Mouse (Mus musculus) telencephalon, adult 2 months (tissue): ENCODE data around the gene 4930522H14Rik.

ENCODE experiments used
- DNase-seq: peaks from one replicate; pipeline ENCODE4 v3.0.0-alpha.2; 2011; ENCODE audit warnings: low read depth, low spot score

The 4930522H14Rik gene

DNA sequence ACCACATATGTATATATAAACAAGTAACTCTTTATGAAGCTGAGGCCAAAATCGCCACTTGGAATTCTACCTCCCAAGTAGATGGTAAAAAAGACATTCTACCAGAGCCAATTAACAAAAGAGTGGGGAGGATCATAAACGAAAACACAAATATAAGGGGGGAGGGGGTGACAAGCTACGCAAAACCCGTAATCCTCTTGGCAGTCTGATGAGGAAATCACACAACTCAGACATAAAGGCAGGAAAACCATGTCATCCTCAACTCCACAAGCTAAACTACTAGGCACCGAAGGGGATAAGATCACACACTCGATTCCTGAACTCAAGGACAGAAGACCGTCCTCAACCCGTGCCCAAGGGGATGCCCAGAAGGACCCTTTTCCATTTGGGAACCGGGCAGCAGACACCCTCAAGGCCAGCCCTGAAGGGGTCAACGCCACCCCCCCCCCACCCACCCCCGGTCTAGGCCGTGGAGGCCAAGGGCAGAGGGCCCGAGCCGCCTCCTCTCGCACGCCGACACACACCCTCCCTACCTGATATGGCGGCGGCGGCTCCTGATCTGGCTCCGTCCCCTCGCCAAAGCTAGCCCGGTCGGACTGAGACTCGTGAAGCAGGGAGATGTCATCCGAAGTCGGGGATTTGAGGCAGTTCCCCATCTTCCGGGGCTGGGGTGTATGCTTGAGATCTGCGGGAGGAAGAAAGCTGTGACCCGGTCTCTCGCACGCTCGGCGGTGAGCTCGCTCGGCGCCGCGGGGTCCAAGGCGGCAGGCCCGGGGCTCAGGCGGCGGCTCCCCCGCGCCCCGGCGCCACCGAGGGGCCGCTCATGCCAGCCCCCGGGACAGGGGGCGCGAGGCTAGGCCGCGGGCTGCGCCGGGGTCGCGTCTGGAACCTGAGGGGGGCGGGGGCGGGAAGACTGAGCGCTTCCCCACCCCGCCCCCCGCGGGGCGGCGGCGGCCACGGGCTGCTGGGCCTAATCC is 55.2 kb downstream of the 4930522H14Rik start:
- DNase-seq, result no peak

DNA sequence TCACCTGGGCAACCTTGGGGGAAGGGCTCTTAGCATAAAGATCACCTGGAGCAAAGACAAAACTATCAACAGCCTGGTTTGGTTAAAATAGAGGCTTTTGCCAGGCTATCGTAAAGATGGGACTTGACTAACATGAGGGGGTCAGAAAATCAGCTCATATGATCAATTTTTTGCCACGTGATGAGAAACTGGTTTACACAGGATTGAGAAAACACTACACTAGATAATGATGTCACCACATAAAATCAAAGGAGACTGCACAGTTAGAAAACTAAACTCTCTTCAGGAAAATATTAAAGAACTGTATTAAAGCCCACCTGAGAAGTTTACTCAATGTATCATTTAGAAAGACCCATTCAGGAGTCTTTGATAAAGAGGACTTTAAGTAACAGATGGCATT is 56.0 kb downstream of the 4930522H14Rik start:
- no peak for DNase-seq

DNA sequence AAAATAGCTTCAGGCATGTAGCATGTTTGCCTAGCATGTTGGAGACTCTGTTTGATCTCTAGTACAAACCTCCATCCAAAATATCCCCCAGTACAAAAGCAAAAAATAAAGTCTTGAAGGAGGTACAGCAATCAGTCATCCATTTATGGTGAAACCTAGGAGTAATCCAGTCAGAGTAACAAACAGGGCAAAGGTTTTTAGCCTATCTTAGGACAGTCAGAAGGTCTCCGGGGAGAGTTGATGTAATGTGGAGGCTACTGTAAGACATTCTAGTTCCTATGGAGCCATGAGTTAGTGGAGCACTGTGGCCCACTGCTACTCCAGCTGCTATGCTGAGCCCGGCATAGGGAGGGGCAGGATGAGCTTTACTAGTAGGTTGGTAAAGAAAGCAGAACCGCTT is 58.5 kb downstream of the 4930522H14Rik start:
- no peak for DNase-seq

DNA sequence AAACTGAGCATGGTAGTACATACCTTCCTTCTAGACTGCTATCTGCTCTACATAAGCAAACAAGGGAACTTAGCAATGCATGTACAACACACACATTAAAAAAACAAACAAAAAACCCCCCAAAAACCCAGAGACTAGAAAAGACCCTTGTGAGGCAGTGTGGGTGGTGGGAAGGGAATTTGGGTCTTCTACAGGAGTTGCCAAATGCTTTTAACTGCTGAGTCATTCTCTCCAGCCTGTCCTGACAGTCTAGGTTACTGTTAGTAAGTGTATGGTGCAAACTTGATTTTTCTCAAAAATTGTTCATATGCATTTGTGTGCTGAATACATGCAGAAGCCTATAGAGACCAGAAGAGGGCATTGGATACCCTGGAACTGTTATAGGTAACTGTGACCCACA is 59.5 kb downstream of the 4930522H14Rik start:
- DNase-seq, result no peak

DNA sequence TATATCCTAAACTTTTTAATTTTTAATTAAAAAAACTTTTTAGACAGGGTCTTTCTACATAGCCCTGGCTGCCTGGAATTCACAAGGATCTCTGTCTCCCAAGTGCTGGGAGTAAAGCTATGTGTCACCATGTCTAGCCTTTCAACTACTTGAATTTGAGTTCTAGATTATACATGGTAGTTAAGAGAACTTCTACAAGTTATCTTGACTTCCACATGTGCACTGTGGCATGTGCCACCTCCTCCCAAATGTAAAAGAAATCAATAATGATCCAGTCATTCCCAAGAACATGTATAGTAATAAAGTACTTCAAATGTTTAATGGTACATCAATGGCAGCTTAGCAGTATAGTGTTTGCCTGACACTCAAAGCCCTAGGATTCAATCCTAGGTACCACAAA is 63.4 kb downstream of the 4930522H14Rik start:
- DNase-seq, result no peak

DNA sequence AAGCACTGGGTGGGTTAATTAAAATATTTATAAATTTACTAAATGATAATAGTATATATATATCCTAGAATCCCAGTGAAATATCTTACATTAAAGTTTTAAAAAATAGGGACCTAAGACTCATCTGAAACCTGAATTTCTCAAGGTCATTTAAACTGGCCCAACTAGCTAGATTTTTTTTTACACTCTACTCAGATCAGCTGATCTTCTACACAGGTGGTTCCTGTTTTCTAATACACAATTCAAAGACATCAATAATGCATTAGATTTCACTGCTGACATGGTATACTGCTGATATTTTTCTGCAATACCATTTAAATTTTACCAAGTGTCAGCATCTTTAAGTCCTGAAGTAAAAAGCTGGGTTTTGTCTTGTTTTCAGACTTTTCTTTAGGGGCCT is 67.2 kb downstream of the 4930522H14Rik start:
- DNase-seq, result no peak

DNA sequence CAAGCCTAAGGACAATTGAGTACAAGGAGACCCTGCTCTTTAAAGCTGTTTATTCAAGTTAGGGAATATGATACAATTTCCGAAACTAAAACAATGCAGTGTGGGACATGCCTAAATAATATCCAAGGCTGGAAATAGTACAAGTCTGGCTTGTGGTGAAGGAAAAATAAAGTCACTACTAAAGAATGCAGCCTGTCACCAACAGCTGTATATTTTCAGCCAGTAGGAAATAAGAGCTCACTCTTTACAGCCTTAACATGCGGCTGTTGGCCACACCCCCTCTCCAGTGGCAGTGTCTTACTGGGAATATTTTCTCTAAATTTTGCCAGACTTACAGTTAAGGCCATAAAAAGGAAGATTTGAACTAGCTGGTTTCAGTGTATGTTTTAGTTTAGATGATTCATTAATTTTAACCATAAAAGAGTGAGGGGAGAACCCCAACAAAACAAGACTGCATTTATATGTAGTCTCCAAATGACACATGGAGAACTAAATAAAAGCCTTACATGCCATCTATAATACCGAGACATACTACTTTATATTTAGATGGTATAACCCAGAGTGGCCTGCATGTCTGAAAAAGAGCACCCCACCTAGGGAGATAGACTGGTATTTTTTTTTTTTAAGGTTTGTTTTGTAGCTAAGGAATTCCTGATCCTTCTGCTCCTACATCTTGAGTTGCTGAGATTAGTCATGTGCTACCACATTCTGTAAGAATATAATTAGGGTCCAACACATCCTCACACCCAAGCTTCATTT is 70.5 kb downstream of the 4930522H14Rik start:
- no peak for DNase-seq

DNA sequence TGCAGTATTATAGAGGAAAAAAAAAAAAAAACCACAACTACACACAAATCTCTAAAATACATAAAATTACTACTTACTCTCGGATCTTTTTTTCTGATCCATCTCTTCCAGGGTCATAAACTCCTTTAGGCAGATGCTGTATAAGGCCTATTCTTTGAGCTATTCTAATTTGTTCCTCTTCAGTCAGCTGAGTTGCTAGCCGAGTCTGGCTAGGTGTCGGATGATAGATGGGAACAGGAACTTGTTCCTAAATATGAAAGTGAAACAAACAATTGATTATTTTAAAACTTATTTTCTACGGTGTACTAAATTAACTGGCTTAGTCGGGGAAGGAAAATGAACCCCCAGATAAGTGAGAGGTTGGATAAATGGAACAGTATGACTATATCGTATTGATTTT is 74.3 kb downstream of the 4930522H14Rik start:
- no peak for DNase-seq
